Mouse (Mus musculus) forebrain, embryonic 11.5 days (tissue): ENCODE results near the gene Pecam1. TPM values are rescaled to one million over a fixed set of nuclear protein-coding genes. Genes with fewer than 3 reads are reported as not detected.

Experiments
- ATAC-seq: fragments of 200-750 bp; cut with Nextera tagmentation; replicated peaks from 2 replicates; pipeline ENCODE4 v1.8.0; 2017; ENCODE audit warnings: moderate TSS enrichment; ENCODE audit not compliant: low FRiP score
- DNase-seq: peaks from one replicate; pipeline ENCODE4 v3.0.0-alpha.2; 2017; ENCODE audit warnings: low spot score
- H3K27ac ChIP-seq: fragments of 300-500 bp; sonication (generic); 2 replicates; pipeline ENCODE4 v1.5.1; 2014; ENCODE audit warnings: low read depth, low read length
- H3K27me3 ChIP-seq: fragments of 300-500 bp; sonication (generic); 2 replicates; pipeline ENCODE4 v1.6.1; 2014; ENCODE audit warnings: mild to moderate bottlenecking, low read length, mixed read lengths; ENCODE audit not compliant: control insufficient read depth, insufficient read depth
- H3K36me3 ChIP-seq: fragments of 300-500 bp; sonication (generic); 2 replicates; pipeline ENCODE4 v1.6.1; 2014; ENCODE audit warnings: mild to moderate bottlenecking, low read length, moderate library complexity, mixed read lengths; ENCODE audit not compliant: control insufficient read depth, insufficient read depth
- H3K4me1 ChIP-seq: fragments of 300-500 bp; sonication (generic); replicated peaks from 2 replicates; pipeline ENCODE4 v1.6.1; 2014; ENCODE audit warnings: low read length, mixed read lengths; ENCODE audit not compliant: control insufficient read depth, insufficient read depth
- H3K4me2 ChIP-seq: fragments of 300-500 bp; sonication (generic); 2 replicates; pipeline ENCODE4 v1.6.1; 2014; ENCODE audit warnings: low read depth, mild to moderate bottlenecking, low read length, moderate library complexity, mixed read lengths; ENCODE audit not compliant: severe bottlenecking
- H3K4me3 ChIP-seq: fragments of 300-500 bp; sonication (generic); 2 replicates; pipeline ENCODE4 v1.5.1; 2014; ENCODE audit warnings: low read depth, low read length
- H3K9ac ChIP-seq: fragments of 300-500 bp; sonication (generic); 2 replicates; pipeline ENCODE4 v1.6.1; 2014; ENCODE audit warnings: low read length
- H3K9me3 ChIP-seq: fragments of 300-500 bp; sonication (generic); 2 replicates; pipeline ENCODE4 v1.6.1; 2016; ENCODE audit warnings: low read length, mixed read lengths; ENCODE audit not compliant: control insufficient read depth
- WGBS: fragments of 180-500 bp; shearing (Covaris S2); extraction: QIAGEN DNeasy Blood & Tissue Kit; methylation state at CpG from one replicate; pipeline ENCODE4 v1.1.7; 2014; 5-methylcytosine and 5-hydroxymethylcytosine counted together
- polyA plus RNA-seq: library from polyadenylated mRNA; unstranded; fragments of >200 nt; fragmentation: Nextera tagmentation; extraction: Ambion mirVana; gene quantifications from 2 replicates; pipeline ENCODE4 v1.2.1, GENCODE M21; 2014

Pecam1 gene
- polyA plus RNA-seq, 1 experiment from 2014 or later = 18.8 TPM

GRCm38 (mm10) chr11:106720379-106720778 is 30.0 kb downstream of the Pecam1 start:
- H3K4me1 ChIP-seq = no peaks in the 10 kb centered on the region
- no peak overlapping the region for H3K4me3 ChIP-seq
- H3K9ac ChIP-seq = no peak overlapping the region
- WGBS = 90% methylated on average over 8 of the region's 8 CpGs
- no peak for ATAC-seq
- H3K36me3 ChIP-seq = no peaks in the 10 kb centered on the region
- no peak overlapping the region for H3K4me2 ChIP-seq
- H3K27me3 ChIP-seq = no peaks in the 10 kb centered on the region
- no peak for DNase-seq
- H3K27ac ChIP-seq = no peak overlapping the region
- no peaks in the 10 kb centered on the region for H3K9me3 ChIP-seq

GRCm38 (mm10) chr11:106716568-106716967 is 33.9 kb downstream of the Pecam1 start:
- no peaks in the 10 kb centered on the region for H3K4me1 ChIP-seq
- DNase-seq = no peak
- H3K27me3 ChIP-seq = no peaks in the 10 kb centered on the region
- H3K9ac ChIP-seq = no peak overlapping the region
- 92% methylated on average over 5 of the region's 5 CpGs for WGBS
- H3K36me3 ChIP-seq = no peaks in the 10 kb centered on the region
- no peak overlapping the region for H3K4me3 ChIP-seq
- ATAC-seq = no peak
- H3K9me3 ChIP-seq = no peaks in the 10 kb centered on the region
- H3K4me2 ChIP-seq = no peak overlapping the region
- no peak overlapping the region for H3K27ac ChIP-seq

GRCm38 (mm10) chr11:106715066-106715465 is 35.4 kb downstream of the Pecam1 start:
- 84% methylated on average over 6 of the region's 6 CpGs for WGBS
- no peaks in the 10 kb centered on the region for H3K36me3 ChIP-seq
- H3K4me2 ChIP-seq = no peak overlapping the region
- 0 out of 2 replicates have a peak overlapping the region, but pooled peaks have one; percentile 2 for H3K27ac ChIP-seq
- H3K9ac ChIP-seq = no peak overlapping the region
- no peaks in the 10 kb centered on the region for H3K9me3 ChIP-seq
- H3K27me3 ChIP-seq = no peaks in the 10 kb centered on the region
- ATAC-seq (no peak), DNase-seq (no peak)
- H3K4me3 ChIP-seq = no peak overlapping the region
- H3K4me1 ChIP-seq = no peaks in the 10 kb centered on the region

GRCm38 (mm10) chr11:106710789-106711188 is 39.6 kb downstream of the Pecam1 start:
- Histone ChIP-seq H3K9me3 (no peaks in the 10 kb centered on the region), H3K4me2 (no peak overlapping the region), H3K27me3 (no peaks in the 10 kb centered on the region), H3K27ac (no peak overlapping the region), H3K4me1 (peaks cover 2% of the 10 kb centered on the region; the same call in 1 of the 2 replicates), H3K9ac (no peak overlapping the region), H3K36me3 (no peaks in the 10 kb centered on the region), H3K4me3 (no peak overlapping the region)
- WGBS = 71% methylated on average over 5 of the region's 5 CpGs
- no peak for ATAC-seq
- DNase-seq = no peak

GRCm38 (mm10) chr11:106709227-106709985 is 41.0 kb downstream of the Pecam1 start:
- H3K27ac ChIP-seq = no peak overlapping the region
- ATAC-seq = no peak
- peaks cover 2% of the 10 kb centered on the region; the same call in 1 of the 2 replicates for H3K4me1 ChIP-seq
- H3K9me3 ChIP-seq = no peaks in the 10 kb centered on the region
- H3K4me3 ChIP-seq = no peak overlapping the region
- H3K27me3 ChIP-seq = no peaks in the 10 kb centered on the region
- WGBS = 34% methylated on average over 15 of the region's 15 CpGs
- DNase-seq = no peak
- no peak overlapping the region for H3K9ac ChIP-seq
- H3K36me3 ChIP-seq = no peaks in the 10 kb centered on the region
- no peak overlapping the region; the same call in 1 of the 2 replicates for H3K4me2 ChIP-seq

- no peaks in the 10 kb centered on the region for H3K9me3 ChIP-seq
- H3K36me3 ChIP-seq = no peaks in the 10 kb centered on the region
- peaks cover 2% of the 10 kb centered on the region; the same call in 1 of the 2 replicates for H3K4me1 ChIP-seq
- H3K4me2 ChIP-seq = no peak overlapping the region
- WGBS = 80% methylated on average over 3 of the region's 3 CpGs
- ATAC-seq (no peak), DNase-seq (no peak)
- no peaks in the 10 kb centered on the region for H3K27me3 ChIP-seq
- no peak overlapping the region for H3K27ac ChIP-seq
- no peak overlapping the region for H3K4me3 ChIP-seq
- H3K9ac ChIP-seq = no peak overlapping the region
Observed at GRCm38 (mm10) chr11:106707866-106708265, 42.6 kb downstream of the Pecam1 start.

GRCm38 (mm10) chr11:106707085-106707484 is 43.3 kb downstream of the Pecam1 start:
- Histone ChIP-seq H3K4me1 (peaks cover 2% of the 10 kb centered on the region; the same call in 1 of the 2 replicates), H3K4me2 (no peak overlapping the region), H3K27me3 (no peaks in the 10 kb centered on the region), H3K4me3 (no peak overlapping the region), H3K9me3 (no peaks in the 10 kb centered on the region), H3K36me3 (no peaks in the 10 kb centered on the region), H3K9ac (no peak overlapping the region), H3K27ac (no peak overlapping the region)
- DNase-seq = no peak
- 79% methylated on average over 8 of the region's 8 CpGs for whole genome bisulfite sequencing
- no peak for ATAC-seq

- no peak overlapping the region for H3K4me2 ChIP-seq
- no peak overlapping the region for H3K9ac ChIP-seq
- peaks cover 2% of the 10 kb centered on the region; the same call in 1 of the 2 replicates for H3K4me1 ChIP-seq
- 54% methylated on average over 4 of the region's 4 CpGs for WGBS
- ATAC-seq (no peak), DNase-seq (no peak)
- H3K4me3 ChIP-seq = no peak overlapping the region
- H3K36me3 ChIP-seq = no peaks in the 10 kb centered on the region
- no peak overlapping the region for H3K27ac ChIP-seq
- no peaks in the 10 kb centered on the region for H3K27me3 ChIP-seq
- no peaks in the 10 kb centered on the region for H3K9me3 ChIP-seq
Observed at GRCm38 (mm10) chr11:106706212-106706611, 44.2 kb downstream of the Pecam1 start.
